Mouse (Mus musculus): Measurements from ENCODE around the gene Aox4.
A peak's percentile ranks its signal among the peaks of the same experiment; 100 is the strongest.

The Aox4 gene

GRCm38 (mm10) chr1:58248518-58248917 lies 38.3 kb downstream of the Aox4 start:
- DNase-seq: no peak

GRCm38 (mm10) chr1:58253466-58253865 lies 43.3 kb downstream of the Aox4 start:
- no peak for DNase-seq

GRCm38 (mm10) chr1:58257195-58257991 lies 47.2 kb downstream of the Aox4 start:
- DNase-seq: no peak

GRCm38 (mm10) chr1:58260311-58260710 lies 50.1 kb downstream of the Aox4 start:
- no peak for DNase-seq

- no peak for DNase-seq
Measured at GRCm38 (mm10) chr1:58268231-58268630, 58.0 kb downstream of the Aox4 start.

GRCm38 (mm10) chr1:58270807-58271569 lies 60.8 kb downstream of the Aox4 start:
- peak; percentile 20 to 43 for DNase-seq

- DNase-seq: no peak
Measured at GRCm38 (mm10) chr1:58275879-58276278, 65.7 kb downstream of the Aox4 start.

GRCm38 (mm10) chr1:58278026-58278425 lies 67.8 kb downstream of the Aox4 start, which contains the start of gene Aox2:
Aox2 (plus strand) TSS chr1:58278326.
- no peak for DNase-seq

- no peak for DNase-seq
Measured at GRCm38 (mm10) chr1:58278513-58278912, 68.3 kb downstream of the Aox4 start.

GRCm38 (mm10) chr1:58280381-58280780 lies 70.2 kb downstream of the Aox4 start:
- DNase-seq: no peak

GRCm38 (mm10) chr1:58280939-58281624 lies 70.9 kb downstream of the Aox4 start:
- DNase-seq: no peak

GRCm38 (mm10) chr1:58281625-58281988 lies 71.4 kb downstream of the Aox4 start:
- DNase-seq: no peak

GRCm38 (mm10) chr1:58284505-58284904 lies 74.3 kb downstream of the Aox4 start:
- no peak for DNase-seq

GRCm38 (mm10) chr1:58288091-58288490 lies 77.9 kb downstream of the Aox4 start:
- no peak for DNase-seq

GRCm38 (mm10) chr1:58289863-58290469 lies 79.8 kb downstream of the Aox4 start:
- no peak for DNase-seq

- peak in 1 of 2 experiments; percentile 19 for DNase-seq
Measured at GRCm38 (mm10) chr1:58291394-58292300, 81.5 kb downstream of the Aox4 start.

GRCm38 (mm10) chr1:58294730-58295129 lies 84.5 kb downstream of the Aox4 start:
- DNase-seq: no peak

GRCm38 (mm10) chr1:58296278-58296677 lies 86.1 kb downstream of the Aox4 start:
- DNase-seq: peak; percentile 55

GRCm38 (mm10) chr1:58296821-58297220 lies 86.6 kb downstream of the Aox4 start:
- no peak for DNase-seq

GRCm38 (mm10) chr1:58298347-58298746 lies 88.2 kb downstream of the Aox4 start:
- no peak for DNase-seq

- no peak for DNase-seq
Measured at GRCm38 (mm10) chr1:58301073-58301472, 90.9 kb downstream of the Aox4 start.

GRCm38 (mm10) chr1:58302015-58302414 lies 91.8 kb downstream of the Aox4 start:
- no peak for DNase-seq

Measured in cerebellum, postnatal 36 days (tissue).